Mouse (Mus musculus): ENCODE measurements at regions not wholly inside any gene's neighbourhood (a gene's known extent, or its start where the extent isn't known, plus 50 kb on each side); places are given as distances from the start of the nearest gene placed in this dataset.
A peak's percentile ranks its signal among the peaks of the same experiment; 100 is the strongest.

DNA sequence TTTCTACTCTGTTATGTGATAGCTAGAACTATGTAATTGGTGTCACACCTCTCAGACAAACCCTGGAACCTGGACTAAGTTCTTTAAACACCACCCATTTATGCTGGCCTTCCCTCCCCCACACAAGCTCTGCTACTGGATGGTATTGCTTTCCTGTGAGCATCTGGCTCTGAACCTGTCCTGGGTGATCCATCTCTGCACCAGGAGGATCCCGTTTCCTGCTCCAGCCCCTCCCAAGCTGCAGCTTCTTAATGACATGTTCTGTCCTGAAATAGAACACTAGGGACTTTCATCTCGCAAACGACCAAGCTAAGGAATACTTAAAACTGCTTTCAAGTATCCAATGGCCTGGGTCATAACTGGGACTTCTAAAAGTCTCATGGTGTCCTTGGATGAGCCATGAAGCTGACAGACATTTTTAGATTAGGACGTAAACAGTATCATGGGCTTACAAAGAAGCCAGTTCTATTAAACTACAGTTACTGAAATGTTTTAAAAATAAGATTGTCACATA, 74.4 kb upstream of the Zdhhc17 start:
- no peak overlapping the region for H3K4me2 ChIP-seq (ENCODE audit: low read depth, low read length)
- ATAC-seq (ENCODE audit: low read depth) = no peak
- 37% methylated on average over 4 of the region's 4 CpGs for WGBS
- no peaks in the 10 kb centered on the region for H3K27me3 ChIP-seq (replicated peaks; ENCODE audit: control insufficient read depth, insufficient read depth, low read length)
- no peak for DNase-seq (ENCODE audit: low spot score)
- no peaks in the 10 kb centered on the region for H3K4me1 ChIP-seq (ENCODE audit: control insufficient read depth, insufficient read depth, low read length)
- no peaks in the 10 kb centered on the region for H3K9me3 ChIP-seq (ENCODE audit: control insufficient read depth, low read length)
- no peak overlapping the region for H3K9ac ChIP-seq (ENCODE audit: low read depth, low read length)
- H3K36me3 ChIP-seq (ENCODE audit: control insufficient read depth, insufficient read depth, low read length) = no peaks in the 10 kb centered on the region
- H3K27ac ChIP-seq (replicated peaks; ENCODE audit: low read depth, low read length) = no peak overlapping the region
- no peak overlapping the region for H3K4me3 ChIP-seq (ENCODE audit: low read depth, low read length)

DNA sequence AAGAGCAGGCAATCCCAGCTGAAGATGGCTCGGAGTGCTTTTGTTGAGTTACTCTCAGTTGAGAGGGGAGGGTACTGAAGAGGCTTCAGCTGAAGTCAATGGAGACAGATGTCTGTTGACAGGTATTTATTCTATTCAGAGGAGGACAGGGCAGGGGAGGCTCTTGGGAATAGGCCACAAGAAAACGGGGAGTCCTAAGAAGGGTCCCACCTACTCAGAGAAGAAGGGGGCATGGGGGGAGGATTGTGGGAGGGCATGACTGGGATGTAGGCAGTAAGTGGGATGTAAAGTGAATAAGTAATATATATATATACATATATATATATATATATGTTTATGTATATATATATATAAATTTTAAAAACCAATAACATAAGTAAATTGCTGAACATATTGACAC, 73.9 kb upstream of the Zdhhc17 start:
- DNase-seq (ENCODE audit: low spot score) (no peak), ATAC-seq (ENCODE audit: low read depth) (no peak)
- Histone ChIP-seq H3K27me3 (replicated peaks; ENCODE audit: control insufficient read depth, insufficient read depth, low read length) (no peaks in the 10 kb centered on the region), H3K4me2 (ENCODE audit: low read depth, low read length) (no peak overlapping the region), H3K9me3 (ENCODE audit: control insufficient read depth, low read length) (no peaks in the 10 kb centered on the region), H3K9ac (ENCODE audit: low read depth, low read length) (no peak overlapping the region), H3K4me1 (ENCODE audit: control insufficient read depth, insufficient read depth, low read length) (no peaks in the 10 kb centered on the region), H3K27ac (replicated peaks; ENCODE audit: low read depth, low read length) (no peak overlapping the region), H3K36me3 (ENCODE audit: control insufficient read depth, insufficient read depth, low read length) (no peaks in the 10 kb centered on the region), H3K4me3 (ENCODE audit: low read depth, low read length) (no peak overlapping the region)
- WGBS = 48% methylated on average over 2 of the region's 2 CpGs

DNA sequence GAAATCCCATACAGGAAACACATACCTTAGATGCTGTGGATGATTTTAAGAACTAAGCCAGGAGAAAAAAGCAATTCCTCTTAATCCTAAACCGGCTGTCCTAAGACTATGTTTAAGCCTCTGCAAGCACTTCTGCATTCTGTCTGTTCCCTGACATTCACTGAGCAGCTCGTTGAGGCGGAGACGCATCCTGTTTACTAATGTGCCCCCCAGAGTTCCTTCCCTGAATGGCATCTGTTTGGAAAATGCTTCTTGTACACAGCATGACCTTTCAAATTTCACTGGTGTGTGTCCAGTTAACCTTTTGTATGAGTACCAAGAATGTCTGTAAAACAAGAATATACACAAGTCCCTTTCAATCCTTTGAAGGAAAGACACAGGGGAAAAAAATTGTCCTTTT, 73.4 kb upstream of the Zdhhc17 start:
- H3K4me1 ChIP-seq (ENCODE audit: control insufficient read depth, insufficient read depth, low read length) = no peaks in the 10 kb centered on the region
- WGBS = 25% methylated on average over 4 of the region's 4 CpGs
- peak; percentile 27 for DNase-seq (ENCODE audit: low spot score)

DNA sequence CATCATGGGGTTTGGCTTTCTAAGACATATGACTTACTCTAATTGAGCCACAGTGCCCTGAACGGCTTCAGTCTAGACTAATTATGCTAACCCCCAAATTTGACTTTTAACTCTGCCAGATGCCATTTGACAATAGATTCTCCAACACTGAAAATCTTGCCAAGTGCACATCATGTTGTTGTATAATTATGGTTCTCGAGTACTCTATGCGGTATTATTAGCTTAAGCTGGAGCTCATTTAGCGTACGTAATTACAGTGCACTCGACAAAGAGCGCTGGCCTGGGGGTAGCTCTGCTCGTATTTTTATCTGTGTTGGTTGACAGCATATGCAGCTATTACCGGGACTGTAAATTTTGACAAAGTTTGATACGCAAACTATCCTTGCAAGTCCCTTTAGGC, 70.4 kb upstream of the Zdhhc17 start:
- Histone ChIP-seq H3K27ac (replicated peaks; ENCODE audit: low read depth, low read length) (no peak overlapping the region), H3K27me3 (replicated peaks; ENCODE audit: control insufficient read depth, insufficient read depth, low read length) (no peaks in the 10 kb centered on the region), H3K36me3 (ENCODE audit: control insufficient read depth, insufficient read depth, low read length) (no peaks in the 10 kb centered on the region), H3K9me3 (ENCODE audit: control insufficient read depth, low read length) (no peaks in the 10 kb centered on the region), H3K4me3 (ENCODE audit: low read depth, low read length) (no peak overlapping the region), H3K9ac (ENCODE audit: low read depth, low read length) (no peak overlapping the region), H3K4me2 (ENCODE audit: low read depth, low read length) (no peak overlapping the region), H3K4me1 (ENCODE audit: control insufficient read depth, insufficient read depth, low read length) (no peaks in the 10 kb centered on the region)
- ATAC-seq (ENCODE audit: low read depth) (peak; percentile 78; the same call in 1 of the 2 replicates), DNase-seq (ENCODE audit: low spot score) (peak; percentile 73)
- 44% methylated on average over 10 of the region's 10 CpGs for WGBS

More for the DNA sequence above, 73.4 kb upstream of the Zdhhc17 start:
- no peak for ATAC-seq (ENCODE audit: low read depth)
- no peak overlapping the region for H3K4me2 ChIP-seq (ENCODE audit: low read depth, low read length)
- no peak overlapping the region for H3K4me3 ChIP-seq (ENCODE audit: low read depth, low read length)
- H3K27ac ChIP-seq (replicated peaks; ENCODE audit: low read depth, low read length) = no peak overlapping the region
- no peaks in the 10 kb centered on the region for H3K36me3 ChIP-seq (ENCODE audit: control insufficient read depth, insufficient read depth, low read length)
- no peaks in the 10 kb centered on the region for H3K9me3 ChIP-seq (ENCODE audit: control insufficient read depth, low read length)
- no peaks in the 10 kb centered on the region for H3K27me3 ChIP-seq (replicated peaks; ENCODE audit: control insufficient read depth, insufficient read depth, low read length)
- H3K9ac ChIP-seq (ENCODE audit: low read depth, low read length) = no peak overlapping the region

DNA sequence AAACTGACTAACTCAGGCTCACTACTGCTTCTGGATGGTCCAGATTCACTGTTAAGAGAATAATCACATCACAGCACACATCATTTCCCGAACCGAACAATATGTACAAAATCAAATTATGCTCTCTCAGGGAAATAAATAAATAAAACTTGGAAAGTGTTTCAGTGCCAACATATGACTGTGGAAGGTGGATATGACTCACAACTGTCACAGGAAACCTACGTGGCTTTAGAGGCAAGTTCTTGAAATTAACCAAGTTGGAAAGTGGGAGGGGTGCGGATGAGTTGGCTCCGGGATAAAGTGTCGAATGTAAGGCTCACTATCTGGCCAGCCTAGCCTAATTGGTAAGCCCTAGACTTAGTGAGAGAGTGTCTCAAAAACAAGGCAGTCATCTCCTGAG, 69.1 kb upstream of the Zdhhc17 start:
- Histone ChIP-seq H3K9ac (ENCODE audit: low read depth, low read length) (no peak overlapping the region), H3K4me1 (ENCODE audit: control insufficient read depth, insufficient read depth, low read length) (no peaks in the 10 kb centered on the region), H3K4me2 (ENCODE audit: low read depth, low read length) (no peak overlapping the region), H3K27me3 (replicated peaks; ENCODE audit: control insufficient read depth, insufficient read depth, low read length) (no peaks in the 10 kb centered on the region), H3K27ac (replicated peaks; ENCODE audit: low read depth, low read length) (no peak overlapping the region), H3K36me3 (ENCODE audit: control insufficient read depth, insufficient read depth, low read length) (no peaks in the 10 kb centered on the region), H3K9me3 (ENCODE audit: control insufficient read depth, low read length) (no peaks in the 10 kb centered on the region), H3K4me3 (ENCODE audit: low read depth, low read length) (no peak overlapping the region)
- WGBS = 74% methylated on average over 6 of the region's 6 CpGs
- ATAC-seq (ENCODE audit: low read depth) = no peak
- DNase-seq (ENCODE audit: low spot score) = no peak

DNA sequence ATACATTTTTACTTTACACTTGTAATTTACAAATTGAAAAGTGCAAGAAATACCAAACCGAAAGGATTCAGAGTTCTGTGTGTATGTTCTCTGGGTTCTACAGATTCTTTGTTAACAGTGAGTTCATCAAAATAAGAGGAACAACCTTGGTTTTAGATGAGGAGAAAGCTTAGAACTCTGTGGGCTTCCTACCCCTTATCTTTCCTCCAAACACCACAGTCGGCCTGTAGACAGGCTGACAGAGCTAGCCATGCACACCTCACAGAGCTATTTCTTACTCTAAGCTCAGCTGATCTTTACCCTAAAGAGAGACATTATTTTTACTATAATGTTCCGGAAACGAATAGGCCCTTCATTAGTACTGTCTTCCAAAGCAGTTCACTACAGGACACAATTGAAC, 67.7 kb upstream of the Zdhhc17 start:
- no peaks in the 10 kb centered on the region for H3K36me3 ChIP-seq (ENCODE audit: control insufficient read depth, insufficient read depth, low read length)
- no peak overlapping the region for H3K4me2 ChIP-seq (ENCODE audit: low read depth, low read length)
- H3K9ac ChIP-seq (ENCODE audit: low read depth, low read length) = no peak overlapping the region
- no peaks in the 10 kb centered on the region for H3K4me1 ChIP-seq (ENCODE audit: control insufficient read depth, insufficient read depth, low read length)
- no peaks in the 10 kb centered on the region for H3K27me3 ChIP-seq (replicated peaks; ENCODE audit: control insufficient read depth, insufficient read depth, low read length)
- WGBS = 89% methylated on average over 4 of the region's 4 CpGs
- H3K4me3 ChIP-seq (ENCODE audit: low read depth, low read length) = no peak overlapping the region
- H3K27ac ChIP-seq (replicated peaks; ENCODE audit: low read depth, low read length) = no peak overlapping the region
- DNase-seq (ENCODE audit: low spot score) (no peak), ATAC-seq (ENCODE audit: low read depth) (no peak)
- no peaks in the 10 kb centered on the region for H3K9me3 ChIP-seq (ENCODE audit: control insufficient read depth, low read length)

DNA sequence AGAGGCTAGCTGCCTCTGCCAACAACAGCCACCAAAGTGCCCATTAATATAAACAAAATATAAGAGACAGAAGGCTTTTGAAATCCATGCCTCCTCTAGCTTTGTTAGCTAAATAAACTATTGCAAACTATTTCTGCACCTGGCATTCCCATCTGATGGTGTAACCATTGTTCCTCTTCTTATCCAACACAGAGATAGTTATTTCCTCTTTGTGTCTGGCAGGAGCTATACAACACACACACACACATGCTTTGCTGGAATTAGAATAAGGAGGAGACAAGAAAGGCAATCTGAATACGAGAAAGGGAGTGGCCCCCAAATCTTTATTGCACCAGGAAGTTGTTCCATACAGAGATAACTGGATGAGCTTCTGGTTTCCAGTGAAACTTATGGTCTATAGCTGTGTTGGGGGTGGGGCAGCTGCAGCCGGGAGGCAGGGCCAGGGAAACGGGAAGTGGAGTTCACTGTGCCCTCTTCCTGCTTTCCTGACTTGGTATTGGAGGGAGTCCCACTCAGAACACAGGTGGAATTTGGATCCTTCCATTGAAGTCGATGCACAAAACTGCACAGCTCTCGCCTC, 64.0 kb upstream of the Zdhhc17 start:
- Histone ChIP-seq H3K27ac (replicated peaks; ENCODE audit: low read depth, low read length) (no peak overlapping the region), H3K36me3 (ENCODE audit: control insufficient read depth, insufficient read depth, low read length) (no peaks in the 10 kb centered on the region), H3K9me3 (ENCODE audit: control insufficient read depth, low read length) (no peaks in the 10 kb centered on the region), H3K9ac (ENCODE audit: low read depth, low read length) (no peak overlapping the region), H3K4me1 (ENCODE audit: control insufficient read depth, insufficient read depth, low read length) (no peaks in the 10 kb centered on the region), H3K4me2 (ENCODE audit: low read depth, low read length) (no peak overlapping the region), H3K27me3 (replicated peaks; ENCODE audit: control insufficient read depth, insufficient read depth, low read length) (no peaks in the 10 kb centered on the region), H3K4me3 (ENCODE audit: low read depth, low read length) (no peak overlapping the region)
- 61% methylated on average over 5 of the region's 5 CpGs for WGBS
- DNase-seq (ENCODE audit: low spot score) (no peak), ATAC-seq (ENCODE audit: low read depth) (no peak)

DNA sequence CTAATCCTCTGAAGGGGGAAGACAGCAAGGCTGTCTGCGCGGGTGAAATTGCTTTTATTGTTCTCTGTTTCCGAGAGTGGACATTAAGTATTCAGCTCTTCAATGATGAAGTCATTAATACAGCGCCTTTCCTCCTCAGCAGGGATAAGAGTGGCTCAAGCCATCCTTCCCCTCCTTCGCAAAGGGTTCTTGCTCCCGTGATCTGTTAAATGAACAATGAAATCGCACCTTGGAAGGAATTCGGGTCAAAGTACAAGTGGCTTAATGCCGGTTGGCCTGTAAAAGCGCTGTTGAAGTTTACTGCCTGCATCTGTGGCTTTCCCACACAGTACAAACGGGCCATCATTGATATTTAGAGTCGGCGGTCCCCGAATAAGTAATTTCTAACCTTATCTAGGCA, 63.3 kb upstream of the Zdhhc17 start:
- Histone ChIP-seq H3K4me1 (ENCODE audit: control insufficient read depth, insufficient read depth, low read length) (no peaks in the 10 kb centered on the region), H3K9me3 (ENCODE audit: control insufficient read depth, low read length) (no peaks in the 10 kb centered on the region), H3K36me3 (ENCODE audit: control insufficient read depth, insufficient read depth, low read length) (no peaks in the 10 kb centered on the region), H3K27ac (replicated peaks; ENCODE audit: low read depth, low read length) (no peak overlapping the region), H3K9ac (ENCODE audit: low read depth, low read length) (no peak overlapping the region), H3K4me2 (ENCODE audit: low read depth, low read length) (no peak overlapping the region), H3K27me3 (replicated peaks; ENCODE audit: control insufficient read depth, insufficient read depth, low read length) (no peaks in the 10 kb centered on the region), H3K4me3 (ENCODE audit: low read depth, low read length) (no peak overlapping the region)
- WGBS = 45% methylated on average over 14 of the region's 14 CpGs
- no peak for ATAC-seq (ENCODE audit: low read depth)
- DNase-seq (ENCODE audit: low spot score) = no peak

DNA sequence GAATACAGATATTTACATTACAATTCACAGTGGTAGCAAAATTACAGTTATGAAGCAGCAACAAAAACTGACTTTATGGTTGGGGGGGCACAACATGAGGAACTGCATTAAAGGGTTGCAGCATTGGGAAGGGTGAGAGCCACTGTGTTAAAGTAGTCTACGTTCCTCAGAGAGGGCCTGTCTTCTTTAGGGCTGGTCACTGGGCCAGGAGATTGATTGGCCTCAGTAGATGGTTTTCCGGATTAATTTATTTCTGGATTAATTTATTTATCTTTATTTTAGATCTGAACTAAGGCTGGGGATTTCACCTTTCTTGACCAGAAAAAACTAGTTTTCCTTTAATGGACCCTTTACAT, 62.6 kb upstream of the Zdhhc17 start:
- DNase-seq (ENCODE audit: low spot score) = no peak
- Histone ChIP-seq H3K36me3 (ENCODE audit: control insufficient read depth, insufficient read depth, low read length) (no peaks in the 10 kb centered on the region), H3K4me3 (ENCODE audit: low read depth, low read length) (no peak overlapping the region), H3K9ac (ENCODE audit: low read depth, low read length) (no peak overlapping the region), H3K9me3 (ENCODE audit: control insufficient read depth, low read length) (no peaks in the 10 kb centered on the region), H3K4me1 (ENCODE audit: control insufficient read depth, insufficient read depth, low read length) (no peaks in the 10 kb centered on the region), H3K4me2 (ENCODE audit: low read depth, low read length) (no peak overlapping the region), H3K27me3 (replicated peaks; ENCODE audit: control insufficient read depth, insufficient read depth, low read length) (no peaks in the 10 kb centered on the region), H3K27ac (replicated peaks; ENCODE audit: low read depth, low read length) (no peak overlapping the region)
- WGBS = 74% methylated on average over 2 of the region's 2 CpGs
- ATAC-seq (ENCODE audit: low read depth) = no peak
